Mouse (Mus musculus): Measurements from ENCODE around the gene Mgp. TPM values are rescaled to one million over a fixed set of nuclear protein-coding genes. Genes with fewer than 3 reads are reported as not detected.

Gene Mgp
- polyA plus RNA-seq (2015; fragmentation: Nextera tagmentation; extraction: Ambion mirVana) = 150 and 225 TPM in 2 replicates

- 32% methylated on average over 9 of the region's 9 CpGs for WGBS
- no peak for ATAC-seq (ENCODE audit: insufficient read depth, low FRiP score, low read depth)
- H3K9me3 ChIP-seq = no peaks in the 10 kb centered on the region
- H3K4me1 ChIP-seq = no peaks in the 10 kb centered on the region
- no peaks in the 10 kb centered on the region for H3K36me3 ChIP-seq
- no peaks in the 10 kb centered on the region for H3K27me3 ChIP-seq (replicated peaks)
- peak within 1 kb of the TSS; percentile 39 for H3K4me2 ChIP-seq
- peak within 1 kb of the TSS; percentile 37; the same call in 1 of the 2 replicates for H3K27ac ChIP-seq
- no peak within 1 kb of the TSS; the same call in 1 of the 2 replicates for H3K9ac ChIP-seq
- peak within 1 kb of the TSS; percentile 33 for H3K4me3 ChIP-seq (replicated peaks)
Observed at GRCm38 (mm10) chr6:136875670-136876069, at the start of gene Mgp. TSS of gene Mgp (minus strand) at chr6:136875823.

GRCm38 (mm10) chr6:136925049-136925448 is 49.4 kb upstream of the Mgp start:
- no peak overlapping the region for H3K4me3 ChIP-seq (replicated peaks)
- peaks cover 3% of the 10 kb centered on the region; the same call in 1 of the 2 replicates for H3K4me1 ChIP-seq
- no peaks in the 10 kb centered on the region for H3K9me3 ChIP-seq
- WGBS = 70% methylated on average over 8 of the region's 8 CpGs
- no peaks in the 10 kb centered on the region for H3K36me3 ChIP-seq
- no peaks in the 10 kb centered on the region for H3K27me3 ChIP-seq (replicated peaks)
- no peak for ATAC-seq (ENCODE audit: insufficient read depth, low FRiP score, low read depth)
- no peak overlapping the region for H3K27ac ChIP-seq
- H3K9ac ChIP-seq = no peak overlapping the region
- H3K4me2 ChIP-seq = no peak overlapping the region

GRCm38 (mm10) chr6:136923532-136923931 is 47.9 kb upstream of the Mgp start, which contains the start of gene Pde6h:
TSS of gene Pde6h (plus strand) at chr6:136923832.
- no peaks in the 10 kb centered on the region for H3K36me3 ChIP-seq
- no peaks in the 10 kb centered on the region for H3K9me3 ChIP-seq
- no peak within 1 kb of the TSS for H3K27ac ChIP-seq
- H3K4me2 ChIP-seq = no peak within 1 kb of the TSS
- WGBS = 89% methylated on average over 8 of the region's 8 CpGs
- no peak for ATAC-seq (ENCODE audit: insufficient read depth, low FRiP score, low read depth)
- peaks cover 3% of the 10 kb centered on the region; the same call in 1 of the 2 replicates for H3K4me1 ChIP-seq
- no peaks in the 10 kb centered on the region for H3K27me3 ChIP-seq (replicated peaks)
- no peak within 1 kb of the TSS for H3K4me3 ChIP-seq (replicated peaks)
- H3K9ac ChIP-seq = no peak within 1 kb of the TSS

- ATAC-seq (ENCODE audit: insufficient read depth, low FRiP score, low read depth) = no peak
- Histone ChIP-seq H3K36me3 (no peaks in the 10 kb centered on the region), H3K27me3 (replicated peaks) (no peaks in the 10 kb centered on the region), H3K27ac (no peak overlapping the region), H3K4me2 (no peak overlapping the region), H3K9ac (no peak overlapping the region), H3K4me3 (replicated peaks) (no peak overlapping the region), H3K9me3 (no peaks in the 10 kb centered on the region), H3K4me1 (peaks cover 3% of the 10 kb centered on the region; the same call in 1 of the 2 replicates)
- 88% methylated on average over 7 of the region's 7 CpGs for WGBS
Observed at GRCm38 (mm10) chr6:136922871-136923270, 47.2 kb upstream of the Mgp start.

- H3K4me3 ChIP-seq (replicated peaks) = no peak within 1 kb of the TSS
- no peaks in the 10 kb centered on the region for H3K36me3 ChIP-seq
- H3K9ac ChIP-seq = no peak within 1 kb of the TSS; the same call in 1 of the 2 replicates
- ATAC-seq (ENCODE audit: insufficient read depth, low FRiP score, low read depth) = peak; percentile 31; the same call in 1 of the 2 replicates
- H3K4me2 ChIP-seq = no peak within 1 kb of the TSS
- WGBS = 59% methylated on average over 5 of the region's 5 CpGs
- H3K27ac ChIP-seq = no peak within 1 kb of the TSS
- no peaks in the 10 kb centered on the region for H3K27me3 ChIP-seq (replicated peaks)
- no peaks in the 10 kb centered on the region for H3K9me3 ChIP-seq
- peaks cover 3% of the 10 kb centered on the region; the same call in 1 of the 2 replicates for H3K4me1 ChIP-seq
Observed at GRCm38 (mm10) chr6:136922080-136922479, 46.5 kb upstream of the Mgp start, which contains the start of gene Erp27. TSS of gene Erp27 (minus strand) at chr6:136922180.

GRCm38 (mm10) chr6:136921601-136922000 is 46.0 kb upstream of the Mgp start:
- Histone ChIP-seq H3K27ac (no peak overlapping the region), H3K9ac (no peak overlapping the region), H3K36me3 (no peaks in the 10 kb centered on the region), H3K4me3 (replicated peaks) (no peak overlapping the region), H3K4me1 (peaks cover 3% of the 10 kb centered on the region; the same call in 1 of the 2 replicates), H3K27me3 (replicated peaks) (no peaks in the 10 kb centered on the region), H3K4me2 (no peak overlapping the region), H3K9me3 (no peaks in the 10 kb centered on the region)
- 66% methylated on average over 7 of the region's 7 CpGs for WGBS
- ATAC-seq (ENCODE audit: insufficient read depth, low FRiP score, low read depth) = no peak

- WGBS = 36% methylated on average over 16 of the region's 16 CpGs
- no peak overlapping the region; the same call in 1 of the 2 replicates for H3K27ac ChIP-seq
- no peak for ATAC-seq (ENCODE audit: insufficient read depth, low FRiP score, low read depth)
Observed at GRCm38 (mm10) chr6:136920320-136921257, 45.0 kb upstream of the Mgp start.

GRCm38 (mm10) chr6:136917885-136918284 is 42.3 kb upstream of the Mgp start:
- 20% methylated on average over 2 of the region's 2 CpGs for WGBS
- no peak overlapping the region for H3K27ac ChIP-seq
- H3K4me2 ChIP-seq = no peak overlapping the region
- H3K9me3 ChIP-seq = no peaks in the 10 kb centered on the region
- no peaks in the 10 kb centered on the region for H3K27me3 ChIP-seq (replicated peaks)
- no peak overlapping the region for H3K9ac ChIP-seq
- no peaks in the 10 kb centered on the region for H3K36me3 ChIP-seq
- H3K4me3 ChIP-seq (replicated peaks) = no peak overlapping the region
- peaks cover 11% of the 10 kb centered on the region; the same call in 1 of the 2 replicates for H3K4me1 ChIP-seq
- ATAC-seq (ENCODE audit: insufficient read depth, low FRiP score, low read depth) = no peak

More at GRCm38 (mm10) chr6:136920320-136921257, 45.0 kb upstream of the Mgp start:
- no peaks in the 10 kb centered on the region for H3K36me3 ChIP-seq
- H3K4me2 ChIP-seq = 0 out of 2 replicates have a peak overlapping the region, but pooled peaks have one; percentile 2
- H3K4me1 ChIP-seq = peaks cover 3% of the 10 kb centered on the region; the same call in 1 of the 2 replicates
- H3K4me3 ChIP-seq (replicated peaks) = no peak overlapping the region
- no peaks in the 10 kb centered on the region for H3K9me3 ChIP-seq
- no peaks in the 10 kb centered on the region for H3K27me3 ChIP-seq (replicated peaks)
- H3K9ac ChIP-seq = no peak overlapping the region

- no peak overlapping the region for H3K9ac ChIP-seq
- H3K36me3 ChIP-seq = no peaks in the 10 kb centered on the region
- H3K9me3 ChIP-seq = no peaks in the 10 kb centered on the region
- H3K4me3 ChIP-seq (replicated peaks) = no peak overlapping the region
- WGBS = 78% methylated on average over 8 of the region's 8 CpGs
- no peak overlapping the region for H3K4me2 ChIP-seq
- H3K27me3 ChIP-seq (replicated peaks) = no peaks in the 10 kb centered on the region
- no peak for ATAC-seq (ENCODE audit: insufficient read depth, low FRiP score, low read depth)
- no peak overlapping the region for H3K27ac ChIP-seq
- peaks cover 11% of the 10 kb centered on the region for H3K4me1 ChIP-seq
Observed at GRCm38 (mm10) chr6:136915721-136916395, 40.2 kb upstream of the Mgp start.

- ATAC-seq (ENCODE audit: insufficient read depth, low FRiP score, low read depth) = no peak
- H3K27ac ChIP-seq = peak overlapping the region; percentile 90; the same call in 1 of the 2 replicates
Observed at GRCm38 (mm10) chr6:136914234-136914633, 38.6 kb upstream of the Mgp start.

GRCm38 (mm10) chr6:136913384-136914126 is 37.9 kb upstream of the Mgp start:
- Histone ChIP-seq H3K9ac (no peak overlapping the region), H3K27me3 (replicated peaks) (no peaks in the 10 kb centered on the region), H3K27ac (peak overlapping the region; percentile 90), H3K36me3 (no peaks in the 10 kb centered on the region), H3K9me3 (no peaks in the 10 kb centered on the region), H3K4me3 (replicated peaks) (no peak overlapping the region), H3K4me1 (peaks cover 7% of the 10 kb centered on the region), H3K4me2 (peak overlapping the region; percentile 32)
- peak; percentile 54; the same call in 1 of the 2 replicates for ATAC-seq (ENCODE audit: insufficient read depth, low FRiP score, low read depth)
- WGBS = 9% methylated on average over 18 of the region's 18 CpGs

More at GRCm38 (mm10) chr6:136914234-136914633, 38.6 kb upstream of the Mgp start:
- Histone ChIP-seq H3K36me3 (no peaks in the 10 kb centered on the region), H3K9me3 (no peaks in the 10 kb centered on the region), H3K27me3 (replicated peaks) (no peaks in the 10 kb centered on the region), H3K4me3 (replicated peaks) (no peak overlapping the region), H3K4me1 (peaks cover 7% of the 10 kb centered on the region), H3K4me2 (no peak overlapping the region), H3K9ac (no peak overlapping the region)
- WGBS = 85% methylated on average over 6 of the region's 6 CpGs

Data from stomach, embryonic 15.5 days (tissue).